ENCODE assay signal across 8 mouse cellular contexts in the genomic region with DNA sequence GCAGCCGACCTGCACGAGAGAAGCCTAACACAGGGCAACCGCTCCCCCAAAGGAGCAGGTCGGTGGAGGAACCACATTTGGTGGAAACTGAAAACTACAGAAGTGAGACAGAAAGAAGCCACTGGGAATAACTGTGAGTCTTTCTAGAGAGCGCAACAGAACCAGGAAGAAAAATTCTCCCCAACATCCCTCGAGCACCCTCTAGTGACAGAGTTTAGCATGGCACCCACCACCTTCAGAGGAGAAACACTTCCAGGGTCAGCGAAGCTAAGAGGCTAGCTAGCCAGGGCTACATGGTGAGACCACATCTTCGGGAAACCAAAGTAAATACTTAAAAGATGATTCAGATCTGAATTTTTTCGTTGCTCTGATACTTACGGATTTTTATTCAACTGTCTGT. TPM values are rescaled to one million over a fixed set of nuclear protein-coding genes. Genes with fewer than 3 reads are reported as not detected.
DNase-seq lines count a peak whose midpoint lies in the region; ATAC-seq and TF ChIP-seq lines count a peak whose summit lies in the region.

No protein-coding gene starts in this region.

- TF ChIP-seq POLR2A in cerebellum, adult 2 months (IDR thresholded peaks at IDR 0.05; ENCODE audit: borderline replicate concordance, insufficient read depth, low read length) = no peak

- 80% methylated on average over 10 of the region's 10 CpGs for WGBS in cerebellum, adult 2 months
- WGBS in liver, embryonic 12.5 days (ENCODE audit: insufficient replicate concordance) = 60% methylated on average over 10 of the region's 10 CpGs

- no peaks in the 10 kb centered on the region for H3K36me3 ChIP-seq in liver, embryonic 12.5 days

- no peaks in the 10 kb centered on the region for H3K9me3 ChIP-seq in liver, embryonic 12.5 days (replicated peaks)

- H3K9ac ChIP-seq in liver, embryonic 12.5 days = no peak overlapping the region

- no peaks in the 10 kb centered on the region for H3K27me3 ChIP-seq in cerebellum, adult 2 months (ENCODE audit: control insufficient read depth, insufficient read depth, low read length)
- H3K27me3 ChIP-seq in liver, embryonic 12.5 days (replicated peaks) = no peaks in the 10 kb centered on the region

- no peak overlapping the region for H3K4me3 ChIP-seq in cerebellum, adult 2 months (replicated peaks; ENCODE audit: insufficient read depth, low read depth, low read length)
- no peak overlapping the region for H3K4me3 ChIP-seq in liver, embryonic 12.5 days

- no peak overlapping the region for H3K4me2 ChIP-seq in liver, embryonic 12.5 days

- no peak for ATAC-seq in liver, embryonic 12.5 days

- no peak for DNase-seq in cerebellum, adult 2 months
- no peak for DNase-seq in cerebellum, adult 18-20 months
- DNase-seq in liver (peak; percentile 26), adipocyte (ENCODE audit: low spot score) (peak; percentile 6)
- peak; percentile 37 for DNase-seq in retina, embryonic 14.5 days (ENCODE audit: low spot score)
- no peak for DNase-seq in urinary bladder, postnatal 25 days (ENCODE audit: low spot score)
- DNase-seq in heart, adult 11 months = no peak

- TF ChIP-seq CTCF in cerebellum, adult 2 months (IDR thresholded peaks at IDR 0.05; ENCODE audit: borderline replicate concordance, insufficient read depth, low read depth, low read length) = peak; percentile 23; the same call in 1 of the 2 replicates

- H3K27ac ChIP-seq in cerebellum, adult 2 months (ENCODE audit: insufficient read depth, low read length) = no peak overlapping the region
- H3K27ac ChIP-seq in liver, embryonic 12.5 days = no peak overlapping the region

- H3K4me1 ChIP-seq in cerebellum, adult 2 months (ENCODE audit: control insufficient read depth, insufficient read depth, low read length) = no peaks in the 10 kb centered on the region
- no peaks in the 10 kb centered on the region for H3K4me1 ChIP-seq in liver, embryonic 12.5 days

RNA-seq across cellular contexts. Expression of gene Atp23, which starts 47.9 kb away (rescaled TPM):
- polyA plus RNA-seq in cerebellum, adult 2 months (2012; rRNA removed) = 10.2 and 10.4 TPM in 2 replicates
- polyA plus RNA-seq in liver, embryonic 12.5 days (2016; fragmentation: Nextera tagmentation; extraction: Ambion mirVana) = 13.9 and 14.4 TPM in 2 replicates

Comparison
In these comparisons a context has a peak if more than half of its experiments do, and no peak if none do; other contexts are left out.
1. DNase-seq: peak in liver (single experiment), adipocyte (single experiment) and retina, embryonic 14.5 days (single experiment); none in cerebellum, adult 2 months (0 of 2), cerebellum, adult 18-20 months (0 of 2), urinary bladder, postnatal 25 days (single experiment) and heart, adult 11 months (single experiment).